Mouse (Mus musculus) kidney, postnatal 10 days (tissue): ENCODE measurements around the gene Klhdc10.

Source experiments
- DNase-seq: peaks from one replicate; pipeline ENCODE4 v3.0.0; 2021; ENCODE audit warnings: mixed read lengths

Gene Klhdc10

DNA sequence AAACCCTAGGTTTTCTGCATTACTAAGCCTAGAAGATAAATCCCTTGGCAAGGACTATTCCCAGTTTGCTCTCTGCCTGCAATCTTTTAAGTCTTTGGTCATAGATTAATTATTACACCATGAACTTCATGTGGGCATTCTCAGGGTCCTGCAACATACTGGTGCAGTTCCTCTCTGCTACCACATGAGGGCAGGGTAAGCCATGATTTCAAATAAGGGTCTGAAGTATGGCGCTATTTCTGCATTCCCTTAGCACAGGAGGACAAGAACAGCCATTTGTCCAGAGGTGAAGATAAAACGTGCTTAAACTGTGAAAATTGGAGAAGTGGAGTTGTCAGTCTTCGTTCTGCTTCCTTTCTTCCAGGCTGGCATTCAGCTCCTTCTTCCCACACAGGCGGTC is 1.8 kb downstream of the Klhdc10 start:
- DNase-seq: peak; percentile 75

GRCm38 (mm10) chr6:30404671-30405070 is 3.0 kb downstream of the Klhdc10 start:
- DNase-seq: no peak

DNA sequence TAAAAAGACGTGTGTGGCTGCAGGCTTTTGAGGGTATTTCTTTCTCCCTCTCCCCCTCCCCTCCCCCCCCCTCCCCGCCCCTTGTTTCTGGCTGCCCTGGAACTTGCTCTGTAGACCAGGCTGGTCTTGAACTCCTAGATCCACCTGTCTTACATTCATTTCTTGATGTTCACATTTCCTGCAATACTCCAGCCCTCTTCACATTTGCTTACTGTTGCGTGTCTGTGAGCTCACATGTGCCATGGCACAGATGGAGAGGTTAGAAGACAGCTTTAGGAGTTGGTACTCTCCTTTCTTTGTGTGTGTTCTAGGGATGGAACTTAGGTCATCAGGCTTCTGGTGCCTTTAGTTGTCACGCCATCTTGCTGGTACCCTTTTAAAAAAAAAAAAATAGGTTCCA is 6.6 kb downstream of the Klhdc10 start:
- DNase-seq: no peak

GRCm38 (mm10) chr6:30409399-30410093 is 7.9 kb downstream of the Klhdc10 start:
- no peak for DNase-seq

DNA sequence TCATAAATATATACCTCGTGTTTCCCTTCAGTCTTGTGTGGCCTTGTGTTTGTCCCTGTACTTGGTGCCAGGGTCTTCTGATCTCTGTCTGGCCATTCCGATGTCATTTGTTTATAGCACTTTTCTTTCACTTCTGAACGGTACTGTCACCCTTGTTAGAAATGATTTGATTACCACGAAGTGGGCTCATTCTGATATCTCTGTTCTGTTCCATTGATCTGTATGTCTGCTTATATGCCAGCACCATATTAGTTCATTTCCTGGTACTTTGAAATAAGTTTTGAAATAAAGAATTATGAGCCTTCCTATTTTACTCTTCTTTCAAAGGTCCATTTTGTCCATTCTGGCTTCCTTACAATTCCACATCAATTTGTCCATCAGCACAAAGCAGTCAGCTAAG is 9.6 kb downstream of the Klhdc10 start:
- no peak for DNase-seq

GRCm38 (mm10) chr6:30416126-30416525 is 14.5 kb downstream of the Klhdc10 start:
- DNase-seq: no peak

- no peak for DNase-seq
These were observed 15.1 kb downstream of the Klhdc10 start for GRCm38 (mm10) chr6:30416801-30417200.

DNA sequence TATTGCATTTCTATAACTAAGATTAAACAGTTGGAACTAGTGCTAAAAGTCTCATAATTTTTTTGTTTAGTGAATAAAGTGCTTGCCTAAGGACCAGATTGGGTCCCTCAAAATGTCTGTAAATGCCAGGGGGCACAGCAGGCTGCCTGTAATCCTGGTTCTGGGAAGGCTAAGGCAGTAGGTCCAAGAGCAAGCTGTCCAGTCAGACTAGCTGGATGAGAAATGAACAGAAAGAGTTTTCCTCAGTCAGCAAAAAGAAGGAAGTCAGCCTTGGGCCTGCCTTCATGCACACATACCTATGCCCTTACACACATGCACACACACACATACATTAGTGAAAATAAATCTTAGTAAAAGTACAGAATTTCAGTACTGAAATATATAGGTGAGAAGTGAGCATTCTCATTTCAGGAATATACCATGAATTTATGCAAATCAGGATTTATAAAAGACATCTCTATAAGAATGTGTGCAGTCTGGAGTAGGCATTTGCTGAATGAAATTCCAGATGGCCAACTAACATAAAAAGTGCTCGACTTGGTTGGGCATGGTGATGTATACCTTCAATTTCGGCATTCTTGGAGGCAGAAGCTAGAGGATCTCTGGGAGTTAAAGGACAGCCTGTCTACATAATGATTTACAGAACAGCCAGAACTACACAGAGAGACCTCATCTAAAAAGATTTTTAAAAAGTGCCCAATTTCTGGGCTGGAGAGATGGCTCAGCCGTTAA is 31.0 kb downstream of the Klhdc10 start:
- no peak for DNase-seq

- no peak for DNase-seq
These were observed 34.8 kb downstream of the Klhdc10 start for GRCm38 (mm10) chr6:30436476-30436875.

- no peak for DNase-seq
These were observed 35.4 kb downstream of the Klhdc10 start for GRCm38 (mm10) chr6:30437054-30437453.

GRCm38 (mm10) chr6:30439576-30439975 is 37.9 kb downstream of the Klhdc10 start:
- no peak for DNase-seq

DNA sequence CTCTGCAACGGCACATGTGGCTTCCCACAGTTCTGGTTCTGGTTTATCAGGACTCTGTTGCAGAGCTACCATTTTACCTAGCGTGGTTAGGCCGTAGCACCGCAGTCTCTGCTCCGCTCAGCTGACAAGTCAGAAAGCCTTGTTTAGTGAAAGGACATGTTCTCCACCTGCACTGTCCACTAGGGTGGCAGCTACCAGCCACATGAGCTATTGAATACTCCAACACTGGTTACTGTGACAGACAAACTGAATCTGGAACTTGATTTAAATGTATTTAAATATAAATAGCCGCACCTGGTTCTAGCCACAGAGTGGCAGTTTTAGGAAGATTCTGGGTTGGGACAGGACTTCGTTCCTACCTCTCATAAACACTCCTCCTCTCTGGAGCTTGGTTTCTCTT is 55.3 kb downstream of the Klhdc10 start:
- no peak for DNase-seq

DNA sequence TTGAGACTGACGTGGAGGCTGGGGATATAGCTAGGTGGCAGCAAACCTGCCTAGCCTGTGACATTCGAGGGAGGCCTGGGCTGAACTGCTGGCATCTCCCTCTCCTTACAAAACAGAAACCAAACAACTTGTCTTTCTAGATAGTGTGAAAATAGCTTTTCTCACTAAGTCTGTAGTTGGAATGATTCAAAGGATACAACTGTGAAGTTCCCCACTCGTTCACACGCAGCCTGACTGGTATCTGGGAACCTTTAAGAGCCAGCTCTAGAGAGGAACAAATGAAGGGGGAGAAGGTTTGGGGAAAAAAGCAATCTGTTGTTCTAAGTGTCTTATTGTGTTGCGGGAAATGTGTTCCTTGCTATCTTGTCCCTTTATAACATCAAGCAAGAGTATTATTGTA is 57.0 kb downstream of the Klhdc10 start:
- no peak for DNase-seq

- DNase-seq: no peak
These were observed 57.5 kb downstream of the Klhdc10 start for GRCm38 (mm10) chr6:30459056-30459747.

- peak; percentile 90 for DNase-seq
These were observed 58.4 kb downstream of the Klhdc10 start for GRCm38 (mm10) chr6:30459811-30460749.

DNA sequence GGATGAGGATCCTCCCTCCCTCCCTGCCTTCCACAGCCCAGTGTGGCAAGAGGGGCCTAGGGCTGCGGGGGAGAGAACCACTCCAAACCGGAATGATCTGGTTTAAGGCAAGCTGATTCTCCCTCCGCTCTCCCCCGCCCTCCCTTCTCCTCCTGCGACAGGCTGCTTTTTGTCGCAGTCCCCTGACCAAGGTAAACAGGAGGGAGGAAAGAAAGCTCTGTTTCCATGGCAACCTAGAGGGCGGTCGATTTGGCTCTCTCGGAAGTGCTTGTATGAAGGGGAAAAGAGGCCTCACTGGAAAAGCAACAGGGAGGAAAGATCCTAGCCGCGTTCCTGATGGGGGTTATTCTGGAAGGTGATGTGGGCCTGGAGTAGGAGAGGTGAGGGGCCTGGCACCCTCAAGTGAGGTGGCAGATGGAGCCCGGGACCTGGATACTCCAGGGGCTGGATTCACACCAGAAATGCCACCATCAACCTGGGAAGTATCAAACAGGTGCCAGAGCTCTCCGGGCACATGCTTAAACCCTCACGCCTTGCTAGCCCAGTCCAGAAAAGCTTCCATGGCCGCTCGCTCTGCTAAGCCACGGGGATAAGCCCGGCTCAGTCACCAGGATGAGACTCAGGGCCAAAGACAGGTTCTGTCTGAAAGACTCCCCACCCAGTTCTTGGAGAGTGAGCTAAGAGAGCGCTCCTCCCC is 59.2 kb downstream of the Klhdc10 start:
- DNase-seq: peak; percentile 77

- no peak for DNase-seq
These were observed 60.2 kb downstream of the Klhdc10 start for GRCm38 (mm10) chr6:30461755-30462344.

DNA sequence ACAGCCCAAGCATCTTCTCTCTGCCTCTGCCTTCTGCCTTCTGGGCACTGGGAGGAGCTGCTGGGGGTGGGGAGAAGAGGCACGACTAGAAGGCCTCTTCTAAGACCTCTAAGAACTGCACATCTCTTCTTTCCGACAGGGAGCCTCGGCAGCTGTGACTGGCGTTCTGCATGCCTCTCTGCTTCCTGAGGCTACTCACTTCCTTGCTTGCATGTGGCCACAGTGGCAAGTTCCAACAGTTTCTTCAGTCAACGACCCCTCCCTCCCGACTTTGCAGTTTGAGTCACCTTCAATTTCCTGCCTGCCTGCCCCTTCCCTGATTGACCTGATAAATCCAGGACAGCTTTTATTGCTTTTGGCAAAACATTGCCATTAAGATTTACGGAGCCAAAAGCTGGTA is 61.2 kb downstream of the Klhdc10 start:
- DNase-seq: peak; percentile 19

DNA sequence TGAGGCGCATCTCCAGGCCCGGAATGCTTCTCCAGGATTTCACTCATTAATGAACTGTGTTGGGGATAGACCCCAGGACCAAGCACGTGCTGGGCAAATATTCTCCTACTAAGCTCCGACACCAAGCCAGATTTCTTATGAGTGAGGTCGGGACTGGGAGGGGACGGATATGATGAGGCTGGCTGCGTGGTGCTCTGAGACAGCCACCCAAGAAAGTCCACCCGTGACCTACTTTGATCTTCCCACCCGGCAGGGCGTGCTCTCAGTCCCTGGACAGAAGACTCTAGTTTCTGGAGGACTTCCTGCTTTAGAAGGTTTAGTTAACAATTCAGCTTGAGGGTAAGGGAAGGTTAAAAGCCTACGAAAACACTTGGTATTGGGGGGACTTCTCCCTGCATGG is 63.9 kb downstream of the Klhdc10 start:
- no peak for DNase-seq

GRCm38 (mm10) chr6:30468058-30468457 is 66.4 kb downstream of the Klhdc10 start:
- no peak for DNase-seq

- DNase-seq: peak; percentile 81
These were observed 67.0 kb downstream of the Klhdc10 start for GRCm38 (mm10) chr6:30468684-30469083.

- peak; percentile 49 for DNase-seq
These were observed 67.7 kb downstream of the Klhdc10 start for GRCm38 (mm10) chr6:30469370-30469769.
